Mouse (Mus musculus) cerebellum, postnatal 10 days (tissue): ENCODE measurements around the gene Gm3460.
"Not testable (repeated sequence)": the region's sequence is repeated elsewhere in the genome, so short reads cannot be mapped to it uniquely, and the experiment has no call there.

Experiments
- DNase-seq, 2 experiments: peaks; one replicate each; pipeline ENCODE4 v3.0.0; 2021; ENCODE audit warnings: mixed read lengths in 2 of 2

Gene Gm3460

DNA sequence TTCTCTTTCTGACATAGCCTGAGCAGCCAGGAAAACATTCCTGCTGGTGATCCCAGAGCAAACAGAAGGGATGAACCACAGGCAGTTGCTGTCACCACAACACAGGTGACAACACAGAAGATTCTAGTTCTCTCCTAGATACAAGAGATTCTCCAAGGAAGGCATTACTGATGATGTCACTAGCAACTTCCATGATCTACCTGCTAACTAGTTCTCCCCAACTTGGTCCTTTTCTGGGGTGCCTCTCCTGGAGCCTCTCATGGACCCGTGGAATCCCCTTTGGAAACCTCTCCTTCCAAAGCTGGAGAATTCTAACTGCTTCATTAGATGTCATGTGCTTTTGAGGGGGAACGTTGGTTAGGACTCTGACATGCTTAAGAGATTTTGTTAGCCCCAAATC lies at the start of gene Gm3460:
Gene Gm3460, minus strand, starts transcription at position 101 of the 400 bp plus-strand sequence.
- not testable (repeated sequence) for DNase-seq

DNA sequence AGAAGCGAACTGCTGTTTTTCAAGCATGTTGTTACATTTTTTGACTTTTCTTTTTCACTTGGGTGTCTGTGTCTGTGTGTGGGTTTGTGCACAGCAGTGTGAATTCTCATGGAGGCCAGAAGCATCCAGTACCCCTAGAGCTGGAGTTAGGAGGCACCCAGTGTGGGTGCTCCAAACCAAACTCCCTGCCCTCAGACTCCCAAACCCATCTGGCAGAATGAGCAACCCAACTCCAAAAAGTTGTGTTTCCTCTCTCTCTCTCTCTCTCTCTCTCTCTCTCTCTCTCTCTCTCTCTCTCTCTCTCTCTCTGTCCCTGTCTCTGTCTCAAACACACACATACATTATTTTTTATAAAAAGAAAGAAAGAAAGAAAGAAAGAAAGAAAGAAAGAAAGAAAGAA lies 15.8 kb downstream of the Gm3460 start:
- peak; percentile 0 to 1 for DNase-seq

DNA sequence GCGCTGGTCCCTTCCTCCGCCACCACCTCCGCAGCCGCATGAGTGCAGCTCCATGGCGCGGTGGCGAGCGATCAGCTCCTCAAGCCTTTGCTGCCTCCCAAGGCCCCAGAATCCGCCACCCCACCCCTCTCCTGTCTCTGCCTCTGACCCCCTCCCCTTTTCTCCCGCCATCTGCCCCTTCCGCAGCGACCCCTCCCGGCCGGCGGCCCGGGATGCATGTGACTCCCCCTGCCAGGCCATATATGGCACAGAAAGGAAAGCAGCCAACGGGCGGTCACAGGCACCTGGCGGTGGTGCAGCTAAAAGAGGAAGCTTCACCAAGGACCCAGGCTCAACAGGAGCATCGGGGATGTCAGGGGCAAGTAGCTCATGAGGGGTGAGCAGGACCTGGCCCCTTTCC lies 17.2 kb downstream of the Gm3460 start:
- peak; percentile 65 to 75 for DNase-seq

DNA sequence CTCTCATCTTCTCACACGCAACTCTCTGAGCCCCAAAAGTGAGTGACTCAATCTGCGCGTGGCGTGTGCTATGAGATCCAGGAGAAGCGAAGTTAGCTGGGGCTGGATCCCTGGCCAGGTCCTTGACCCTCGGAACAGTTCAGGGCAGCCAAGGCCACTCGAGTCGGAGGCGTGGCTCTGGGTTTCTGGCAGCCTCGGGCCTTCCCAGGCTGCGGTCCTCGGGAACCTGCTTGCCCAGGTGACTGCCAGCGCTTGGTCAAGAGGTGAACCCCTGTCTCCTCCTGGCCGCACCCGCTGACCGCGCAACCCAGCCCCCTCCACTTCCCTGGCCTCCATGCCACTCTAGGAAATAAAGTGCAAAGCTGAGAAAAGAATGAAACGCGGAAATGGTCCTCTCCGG lies 17.7 kb downstream of the Gm3460 start:
- peak; percentile 5 to 9 for DNase-seq

DNA sequence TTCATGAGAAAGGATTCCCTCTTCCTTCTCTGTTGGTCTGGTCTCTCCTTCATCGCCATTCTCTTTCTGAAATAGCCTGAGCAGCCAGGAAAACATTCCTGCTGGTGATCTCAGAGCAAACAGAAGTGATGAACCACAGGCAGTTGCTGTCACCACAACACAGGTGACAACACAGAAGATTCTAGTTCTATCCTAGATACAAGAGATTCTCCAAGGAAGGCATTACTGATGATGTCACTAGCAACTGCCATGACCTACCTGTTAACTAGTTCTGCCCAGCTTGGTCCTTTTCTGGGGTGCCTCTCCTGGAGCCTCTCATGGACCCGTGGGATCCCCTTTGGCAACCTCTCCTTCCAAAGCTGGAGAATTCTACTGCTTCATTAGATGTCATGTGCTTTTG lies 31.7 kb downstream of the Gm3460 start, which contains the start of gene Gm3629:
Gene Gm3629, minus strand, starts transcription at position 101 of the 400 bp plus-strand sequence.
- DNase-seq, result not testable (repeated sequence)
